Mouse (Mus musculus) spleen, adult 2 months (tissue): Measurements from ENCODE around the gene Hdac9. TPM values are rescaled to one million over a fixed set of nuclear protein-coding genes. Genes with fewer than 3 reads are reported as not detected.

Experiments used
- DNase-seq, 2 experiments: peaks; one replicate each; pipeline versions ENCODE4 v3.0.0 to v3.0.0-alpha.2; 2012 to 2021; ENCODE audit warnings: low spot score in 2 of 2, low read depth in 1 of 2
- H3K27ac ChIP-seq: fragments of 200-500 bp; 2 replicates; pipeline ENCODE4 v1.5.1; 2012; ENCODE audit warnings: low read length, inconsistent platforms; ENCODE audit not compliant: insufficient read depth
- H3K27me3 ChIP-seq: fragments of 200-500 bp; 2 replicates; pipeline ENCODE4 v1.6.1; 2012; ENCODE audit warnings: mild to moderate bottlenecking, moderate library complexity, low read length, inconsistent platforms; ENCODE audit not compliant: control insufficient read depth, insufficient read depth
- H3K36me3 ChIP-seq: fragments of 200-500 bp; 2 replicates; pipeline ENCODE4 v1.6.1; 2012; ENCODE audit warnings: mild to moderate bottlenecking, low read length, inconsistent platforms; ENCODE audit not compliant: control insufficient read depth, insufficient read depth
- H3K4me1 ChIP-seq: fragments of 200-500 bp; 2 replicates; pipeline ENCODE4 v1.6.1; 2011; ENCODE audit warnings: inconsistent platforms; ENCODE audit not compliant: control insufficient read depth, insufficient read depth, insufficient read length
- H3K4me3 ChIP-seq: fragments of 200-500 bp; 2 replicates; pipeline ENCODE4 v1.5.1; 2011; ENCODE audit warnings: mild to moderate bottlenecking, inconsistent platforms; ENCODE audit not compliant: insufficient read depth, insufficient read length; ENCODE audit errors: extremely low read depth
- CTCF ChIP-seq: fragments of 200-500 bp; IDR thresholded peaks from 2 replicates; pipeline ENCODE4 v1.5.1; 2011; ENCODE audit warnings: mild to moderate bottlenecking, inconsistent platforms; ENCODE audit not compliant: insufficient read depth, insufficient read length, insufficient replicate concordance; ENCODE audit errors: extremely low read depth
- POLR2A ChIP-seq: fragments of 200-500 bp; IDR thresholded peaks from 2 replicates; pipeline ENCODE4 v1.6.1; 2011; ENCODE audit warnings: low read depth, low read length, inconsistent platforms
- WGBS: fragments of 180-500 bp; shearing (Covaris S2); methylation state at CpG from one replicate; pipeline ENCODE4 v1.1.7; 2018; 5-methylcytosine and 5-hydroxymethylcytosine counted together
- polyA plus RNA-seq: library from polyadenylated mRNA; depleted of rRNA; stranded (reverse); fragments of >200 nt; gene quantifications from 2 replicates; pipeline ENCODE4 v1.2.3, GENCODE M21; 2012

The Hdac9 gene
- polyA plus RNA-seq, 1 experiment = 8.9 TPM

- Histone ChIP-seq H3K36me3 (no peaks in the 10 kb centered on the region), H3K27me3 (no peaks in the 10 kb centered on the region), H3K27ac (no peak overlapping the region), H3K4me1 (no peaks in the 10 kb centered on the region), H3K4me3 (no peak overlapping the region)
- WGBS = 91% methylated on average over 8 of the region's 8 CpGs
- no peak for DNase-seq
- TF ChIP-seq CTCF (no peak), POLR2A (no peak)
Observed at GRCm38 (mm10) chr12:34900241-34900640, 16.7 kb downstream of the Hdac9 start.

GRCm38 (mm10) chr12:34894867-34895266, 22.0 kb downstream of the Hdac9 start:
- no peak overlapping the region for H3K4me3 ChIP-seq
- whole genome bisulfite sequencing = 75% methylated on average over 5 of the region's 5 CpGs
- TF ChIP-seq CTCF (no peak), POLR2A (no peak)

GRCm38 (mm10) chr12:34888694-34889093, 28.2 kb downstream of the Hdac9 start:
- TF ChIP-seq POLR2A (no peak), CTCF (no peak)

More at GRCm38 (mm10) chr12:34894867-34895266, 22.0 kb downstream of the Hdac9 start:
- Histone ChIP-seq H3K27ac (no peak overlapping the region), H3K4me1 (no peaks in the 10 kb centered on the region), H3K36me3 (no peaks in the 10 kb centered on the region), H3K27me3 (no peaks in the 10 kb centered on the region)
- no peak for DNase-seq

GRCm38 (mm10) chr12:34874926-34875325, 42.0 kb downstream of the Hdac9 start:
- no peak for DNase-seq
- Histone ChIP-seq H3K27ac (no peak overlapping the region), H3K4me1 (no peaks in the 10 kb centered on the region), H3K36me3 (no peaks in the 10 kb centered on the region), H3K4me3 (no peak overlapping the region), H3K27me3 (no peaks in the 10 kb centered on the region)
- WGBS = 98% methylated on average over 2 of the region's 2 CpGs
- TF ChIP-seq POLR2A (no peak), CTCF (no peak)

More at GRCm38 (mm10) chr12:34888694-34889093, 28.2 kb downstream of the Hdac9 start:
- H3K27ac ChIP-seq = no peak overlapping the region
- no peaks in the 10 kb centered on the region for H3K36me3 ChIP-seq
- no peak overlapping the region for H3K4me3 ChIP-seq
- no peak for DNase-seq
- WGBS = 73% methylated on average over 4 of the region's 4 CpGs
- no peaks in the 10 kb centered on the region for H3K27me3 ChIP-seq
- H3K4me1 ChIP-seq = no peaks in the 10 kb centered on the region; the same call in 1 of the 2 replicates

- Histone ChIP-seq H3K4me3 (no peak overlapping the region), H3K4me1 (no peaks in the 10 kb centered on the region), H3K27me3 (no peaks in the 10 kb centered on the region), H3K27ac (no peak overlapping the region), H3K36me3 (no peaks in the 10 kb centered on the region)
- DNase-seq = no peak
- 85% methylated on average over 7 of the region's 7 CpGs for WGBS
- TF ChIP-seq POLR2A = no peak
- no peak for TF ChIP-seq CTCF
Observed at GRCm38 (mm10) chr12:34871028-34871427, 45.9 kb downstream of the Hdac9 start.

GRCm38 (mm10) chr12:34841196-34841595, 75.7 kb downstream of the Hdac9 start:
- Histone ChIP-seq H3K36me3 (no peaks in the 10 kb centered on the region), H3K4me1 (peaks cover 4% of the 10 kb centered on the region), H3K27ac (no peak overlapping the region), H3K27me3 (no peaks in the 10 kb centered on the region; the same call in 1 of the 2 replicates), H3K4me3 (no peak overlapping the region)
- no peak for TF ChIP-seq POLR2A
- TF ChIP-seq CTCF = no peak
- WGBS = 90% methylated on average over 4 of the region's 4 CpGs
- DNase-seq = no peak

- DNase-seq = no peak
- no peaks in the 10 kb centered on the region for H3K36me3 ChIP-seq
- H3K27me3 ChIP-seq = no peaks in the 10 kb centered on the region
- peaks cover 13% of the 10 kb centered on the region for H3K4me1 ChIP-seq
- no peak overlapping the region for H3K27ac ChIP-seq
- WGBS = 64% methylated on average over 5 of the region's 5 CpGs
- no peak for TF ChIP-seq CTCF
- H3K4me3 ChIP-seq = no peak overlapping the region
Observed at GRCm38 (mm10) chr12:34837318-34837717, 79.6 kb downstream of the Hdac9 start.
